Mouse (Mus musculus) kidney, adult 2 months (tissue): ENCODE measurements at regions not wholly inside any gene's neighbourhood (a gene's known extent, or its start where the extent isn't known, plus 50 kb on each side); places are given as distances from the start of the nearest gene placed in this dataset.

Experiments
- CTCF ChIP-seq: fragments of 200-500 bp; conservative IDR thresholded peaks from 2 replicates; pipeline ENCODE4 v1.5.1; 2011; ENCODE audit warnings: low read depth, mild to moderate bottlenecking, control low read depth, low read length, moderate library complexity, mixed read lengths; ENCODE audit not compliant: insufficient read depth, insufficient read length
- POLR2A ChIP-seq: fragments of 200-500 bp; IDR thresholded peaks from one replicate; pipeline ENCODE4 v1.6.1; 2011; ENCODE audit warnings: low read depth, low read length, control low read depth

GRCm38 (mm10) chr9:86949885-86950284 lies 65.5 kb upstream of the Ripply2 start:
- TF ChIP-seq CTCF (no peak), POLR2A (no peak)
